Mouse (Mus musculus): ENCODE data around the gene Mylk3.

The Mylk3 gene

GRCm38 (mm10) chr8:85381926-85382325 lies 4.2 kb downstream of the Mylk3 start:
- DNase-seq (ENCODE audit: low spot score): no peak

- no peak for DNase-seq (ENCODE audit: low spot score)
Observed at GRCm38 (mm10) chr8:85380824-85381209, 5.3 kb downstream of the Mylk3 start.

- DNase-seq (ENCODE audit: low spot score): no peak
Observed at GRCm38 (mm10) chr8:85380123-85380823, 5.9 kb downstream of the Mylk3 start.

GRCm38 (mm10) chr8:85379142-85379781 lies 6.9 kb downstream of the Mylk3 start:
- DNase-seq (ENCODE audit: low spot score): no peak

- DNase-seq (ENCODE audit: low spot score): no peak
Observed at GRCm38 (mm10) chr8:85376516-85376915, 9.6 kb downstream of the Mylk3 start.

- no peak for DNase-seq (ENCODE audit: low spot score)
Observed at GRCm38 (mm10) chr8:85374286-85374685, 11.9 kb downstream of the Mylk3 start.

GRCm38 (mm10) chr8:85373435-85374039 lies 12.6 kb downstream of the Mylk3 start:
- no peak for DNase-seq (ENCODE audit: low spot score)

- no peak for DNase-seq (ENCODE audit: low spot score)
Observed at GRCm38 (mm10) chr8:85372465-85372839, 13.7 kb downstream of the Mylk3 start.

GRCm38 (mm10) chr8:85371736-85372464 lies 14.2 kb downstream of the Mylk3 start:
- no peak for DNase-seq (ENCODE audit: low spot score)

GRCm38 (mm10) chr8:85365176-85365575 lies 21.0 kb downstream of the Mylk3 start:
- peak; percentile 17 for DNase-seq (ENCODE audit: low spot score)

- DNase-seq (ENCODE audit: low spot score): no peak
Observed at GRCm38 (mm10) chr8:85364628-85365027, 21.5 kb downstream of the Mylk3 start.

- DNase-seq (ENCODE audit: low spot score): no peak
Observed at GRCm38 (mm10) chr8:85363406-85363805, 22.7 kb downstream of the Mylk3 start.

- DNase-seq (ENCODE audit: low spot score): no peak
Observed at GRCm38 (mm10) chr8:85362211-85362610, 23.9 kb downstream of the Mylk3 start.

GRCm38 (mm10) chr8:85353287-85353686 lies 32.9 kb downstream of the Mylk3 start:
- DNase-seq (ENCODE audit: low spot score): no peak

- peak; percentile 13 for DNase-seq (ENCODE audit: low spot score)
Observed at GRCm38 (mm10) chr8:85339871-85340573, 46.1 kb downstream of the Mylk3 start.

GRCm38 (mm10) chr8:85337681-85338080 lies 48.5 kb downstream of the Mylk3 start:
- DNase-seq (ENCODE audit: low spot score): no peak

GRCm38 (mm10) chr8:85336211-85336933 lies 49.8 kb downstream of the Mylk3 start:
- DNase-seq (ENCODE audit: low spot score): no peak

GRCm38 (mm10) chr8:85335105-85335504 lies 51.0 kb downstream of the Mylk3 start:
- DNase-seq (ENCODE audit: low spot score): no peak

- DNase-seq (ENCODE audit: low spot score): no peak
Observed at GRCm38 (mm10) chr8:85329506-85329905, 56.6 kb downstream of the Mylk3 start.

GRCm38 (mm10) chr8:85327036-85327435 lies 59.1 kb downstream of the Mylk3 start:
- DNase-seq (ENCODE audit: low spot score): no peak

- DNase-seq (ENCODE audit: low spot score): no peak
Observed at GRCm38 (mm10) chr8:85323084-85323483, 63.1 kb downstream of the Mylk3 start.

Data from retina, embryonic 14.5 days (tissue).